Mouse (Mus musculus): ENCODE results near the gene Tmem236.

Gene Tmem236

DNA sequence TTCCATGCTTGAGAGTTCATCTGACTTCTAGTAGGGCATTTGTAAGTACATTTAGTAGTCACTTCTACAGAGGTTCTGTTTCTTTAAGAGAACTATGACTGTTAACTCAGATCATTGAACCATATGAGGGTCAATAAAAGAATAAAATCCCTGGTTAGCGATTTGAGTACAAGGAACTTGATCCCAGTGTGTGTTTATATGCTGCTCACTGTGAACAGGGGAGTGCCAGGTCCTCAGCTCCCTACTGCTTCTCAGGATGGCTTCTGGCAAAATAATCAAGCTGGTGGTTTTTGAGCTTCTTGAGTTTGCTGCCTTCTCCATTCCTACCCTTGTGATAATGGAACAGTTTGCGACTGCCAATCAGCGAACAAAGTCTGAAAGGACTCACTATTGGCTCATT is at the start of gene Tmem236:
Gene Tmem236 (plus strand): TSS at position 190 of the 400 bp plus-strand sequence.
- no peak for DNase-seq (ENCODE audit: low read depth, low spot score)

- no peak for DNase-seq (ENCODE audit: low read depth, low spot score)
Observed at GRCm38 (mm10) chr2:14126387-14126786, 47.9 kb upstream of the Tmem236 start.

GRCm38 (mm10) chr2:14127629-14128028 is 46.7 kb upstream of the Tmem236 start:
- no peak for DNase-seq (ENCODE audit: low read depth, low spot score)

- no peak for DNase-seq (ENCODE audit: low read depth, low spot score)
Observed at GRCm38 (mm10) chr2:14130641-14131339, 43.5 kb upstream of the Tmem236 start.

- no peak for DNase-seq (ENCODE audit: low read depth, low spot score)
Observed at GRCm38 (mm10) chr2:14132468-14133326, 41.6 kb upstream of the Tmem236 start.

GRCm38 (mm10) chr2:14136906-14137305 is 37.4 kb upstream of the Tmem236 start:
- DNase-seq (ENCODE audit: low read depth, low spot score): no peak

DNA sequence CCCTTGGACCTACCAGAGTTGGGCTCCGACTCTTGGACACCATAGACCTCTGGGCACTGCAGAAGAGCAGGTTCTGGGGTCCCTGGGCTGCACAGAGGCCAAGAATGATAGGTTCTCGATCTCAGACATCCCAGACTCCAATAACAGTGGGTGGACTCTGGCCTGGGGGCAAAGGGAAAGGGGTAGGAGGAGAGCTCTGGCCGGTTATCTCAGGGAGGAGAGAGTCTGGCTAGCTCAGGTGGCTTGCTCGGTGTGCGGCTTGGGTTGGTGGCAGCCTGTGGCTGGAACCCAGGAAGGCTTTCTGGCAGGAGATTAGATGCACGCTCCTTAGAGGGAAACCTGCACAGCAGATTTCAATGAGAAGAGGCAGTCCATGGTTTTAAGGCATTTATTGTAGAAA is 34.7 kb upstream of the Tmem236 start:
- DNase-seq (ENCODE audit: low read depth, low spot score): no peak

GRCm38 (mm10) chr2:14140044-14140443 is 34.3 kb upstream of the Tmem236 start:
- no peak for DNase-seq (ENCODE audit: low read depth, low spot score)

GRCm38 (mm10) chr2:14145311-14145710 is 29.0 kb upstream of the Tmem236 start:
- no peak for DNase-seq (ENCODE audit: low read depth, low spot score)

GRCm38 (mm10) chr2:14146913-14147312 is 27.4 kb upstream of the Tmem236 start:
- DNase-seq (ENCODE audit: low read depth, low spot score): no peak

DNA sequence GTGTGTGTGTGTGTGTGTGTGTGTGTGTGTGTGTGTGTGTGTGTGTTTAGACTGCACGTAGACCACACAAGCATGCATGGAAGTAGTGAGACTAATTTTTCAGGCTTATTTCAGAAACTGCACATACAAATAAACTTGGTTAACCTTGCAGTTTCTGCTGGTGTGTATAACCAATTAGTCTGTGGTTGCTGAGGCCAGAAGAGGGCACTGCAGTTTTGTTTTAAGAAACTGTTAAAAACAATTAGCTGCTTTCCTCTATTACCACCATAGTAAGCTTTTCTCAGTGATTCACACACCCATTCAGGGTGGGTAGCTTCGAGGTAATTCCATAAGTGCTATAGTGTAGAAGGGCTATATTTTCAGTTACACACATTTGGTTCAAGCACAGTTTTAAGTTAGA is 23.5 kb upstream of the Tmem236 start:
- no peak for DNase-seq (ENCODE audit: low read depth, low spot score)

GRCm38 (mm10) chr2:14151854-14152253 is 22.5 kb upstream of the Tmem236 start:
- DNase-seq (ENCODE audit: low read depth, low spot score): no peak

DNA sequence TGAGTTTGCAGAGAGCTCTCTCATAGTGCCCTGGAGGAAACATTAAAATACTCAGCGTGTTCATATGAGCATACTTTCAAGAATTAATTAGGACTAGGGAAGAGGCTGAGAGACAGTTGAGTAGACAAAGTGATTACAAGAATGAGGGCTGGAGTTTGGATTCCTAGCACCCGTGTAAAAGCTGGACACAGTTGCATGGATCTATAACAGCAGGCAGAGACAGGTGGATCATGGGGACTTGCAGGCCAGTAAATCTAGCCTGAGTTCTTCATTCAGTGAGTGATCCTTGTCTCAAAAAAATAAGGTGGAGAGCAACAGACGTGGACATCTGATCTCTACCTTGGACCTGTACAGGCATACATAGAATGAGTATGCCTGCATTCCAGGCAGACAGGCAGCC is 15.3 kb upstream of the Tmem236 start:
- DNase-seq (ENCODE audit: low read depth, low spot score): no peak

GRCm38 (mm10) chr2:14159756-14160155 is 14.6 kb upstream of the Tmem236 start:
- no peak for DNase-seq (ENCODE audit: low read depth, low spot score)

DNA sequence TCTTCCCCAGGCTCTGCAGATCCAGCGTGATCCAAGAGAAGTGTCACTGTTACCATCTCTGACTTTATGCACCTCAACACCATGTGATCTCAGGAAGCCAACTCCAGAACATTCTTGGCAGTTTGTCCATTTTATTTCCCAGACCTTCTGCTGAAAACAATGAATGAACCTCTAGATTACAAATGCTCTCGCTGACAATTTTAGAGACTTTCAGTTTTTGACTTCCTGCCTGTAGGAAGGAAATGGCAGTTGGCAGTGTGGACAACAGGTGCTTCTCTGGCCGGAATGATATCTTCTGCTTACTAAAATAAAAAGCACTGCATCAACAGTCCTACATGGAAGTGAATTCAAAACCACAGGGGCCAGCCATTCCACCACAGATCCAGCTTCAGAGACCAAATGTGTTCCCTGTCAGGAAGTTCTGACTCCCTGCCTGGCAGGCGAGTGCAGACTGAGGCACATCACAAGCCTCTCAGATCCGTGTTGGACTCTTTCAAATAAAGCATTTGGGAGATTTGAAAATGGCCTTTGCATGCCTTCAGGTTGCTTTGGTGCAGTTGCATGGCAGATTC is 9.8 kb upstream of the Tmem236 start:
- no peak for DNase-seq (ENCODE audit: low read depth, low spot score)

GRCm38 (mm10) chr2:14165066-14165465 is 9.3 kb upstream of the Tmem236 start:
- no peak for DNase-seq (ENCODE audit: low read depth, low spot score)

DNA sequence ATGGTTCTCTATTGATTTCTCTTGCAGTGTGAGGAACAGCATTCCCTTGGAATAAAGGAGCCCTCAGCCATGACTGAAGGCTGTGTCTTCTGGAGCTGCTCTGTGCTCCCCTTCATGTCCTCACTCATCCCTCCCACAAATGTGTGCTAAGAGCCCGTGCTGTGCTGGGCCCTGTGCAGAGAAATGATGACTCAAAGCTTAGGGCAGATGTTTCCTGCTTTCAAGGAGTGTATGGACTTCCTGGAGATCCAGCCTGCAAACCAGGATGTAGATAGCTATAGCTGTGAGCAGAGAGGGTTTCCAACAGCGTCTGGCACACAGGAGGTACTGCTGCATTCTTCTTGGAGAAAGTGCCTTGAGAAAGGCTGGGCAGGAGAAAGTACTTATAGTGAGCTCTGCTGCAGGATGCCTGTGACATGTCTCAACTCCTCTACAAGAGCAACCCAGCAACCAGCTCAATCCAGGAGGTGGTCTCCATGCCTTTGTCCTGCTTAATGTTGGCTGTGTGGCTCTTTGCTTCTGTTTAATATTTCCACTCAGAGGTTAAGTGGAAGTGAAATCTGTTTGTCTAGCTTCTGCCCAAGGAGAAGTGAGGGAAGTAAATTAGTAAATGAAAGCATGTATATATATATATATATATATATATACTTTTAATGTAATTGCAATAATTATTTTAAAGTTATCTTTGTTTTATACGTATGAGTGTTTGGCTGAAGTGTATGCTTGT is 8.5 kb upstream of the Tmem236 start:
- no peak for DNase-seq (ENCODE audit: low read depth, low spot score)

- DNase-seq (ENCODE audit: low read depth, low spot score): no peak
Observed at GRCm38 (mm10) chr2:14167721-14168120, 6.6 kb upstream of the Tmem236 start.

DNA sequence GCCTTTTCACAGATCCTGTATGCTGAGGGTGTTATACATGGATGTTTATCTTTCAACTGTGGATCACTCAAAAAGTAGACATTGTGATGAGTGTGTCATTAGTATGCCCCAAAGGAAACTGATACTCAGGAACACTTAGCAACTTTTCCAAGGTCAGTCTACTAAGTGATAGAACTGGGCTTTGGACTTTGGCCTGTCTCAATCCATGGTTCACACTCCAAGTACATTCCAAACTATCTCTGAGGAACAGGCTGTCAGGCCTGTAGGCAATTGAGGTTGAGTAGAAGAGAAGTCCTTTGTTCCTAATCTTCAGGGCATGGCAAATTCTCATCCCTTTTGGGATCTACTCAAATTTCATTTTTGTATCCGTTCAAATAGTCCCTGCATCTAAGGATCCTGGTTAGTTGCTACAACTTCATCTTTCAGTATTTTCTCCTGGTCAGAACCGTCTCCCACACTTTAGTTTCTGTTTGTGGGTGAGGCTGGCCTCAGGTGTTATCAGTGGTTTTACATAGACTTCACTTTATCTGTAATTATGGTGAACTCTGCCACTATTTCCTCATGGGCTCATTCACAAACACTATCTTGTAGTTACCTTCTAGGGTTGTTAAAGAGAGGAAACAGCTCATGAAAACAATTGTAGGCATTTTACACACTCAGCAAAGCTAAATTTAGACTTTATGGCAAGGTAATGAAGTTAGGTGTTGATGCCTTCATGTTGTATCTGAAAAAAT is 2.3 kb downstream of the Tmem236 start:
- DNase-seq (ENCODE audit: low read depth, low spot score): no peak

DNA sequence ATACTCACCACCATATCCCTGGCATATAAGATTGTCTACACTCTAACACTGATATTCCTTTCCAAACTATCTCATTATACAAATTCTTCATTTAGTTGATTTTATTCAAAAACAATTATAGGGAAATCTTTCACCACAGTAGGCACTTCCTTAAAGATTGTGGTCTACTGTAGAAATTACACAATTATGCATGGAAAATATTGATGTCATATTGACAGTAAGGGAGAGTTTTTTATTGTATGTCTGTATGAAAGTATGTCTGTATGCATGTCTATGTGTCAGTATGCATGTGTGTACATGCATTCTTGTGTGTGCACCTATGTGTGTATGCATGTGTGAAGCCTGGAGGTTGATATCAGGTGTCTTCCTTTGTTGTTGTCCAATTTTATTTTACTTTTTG is 10.1 kb downstream of the Tmem236 start:
- DNase-seq (ENCODE audit: low read depth, low spot score): no peak

- DNase-seq (ENCODE audit: low read depth, low spot score): no peak
Observed at GRCm38 (mm10) chr2:14190684-14191083, 16.4 kb downstream of the Tmem236 start.

Data from embryo, embryonic 11.5 days (tissue).